Mouse (Mus musculus) brown adipose tissue, adult 24 weeks (tissue): ENCODE results near the gene Olfr539. TPM values are rescaled to one million over a fixed set of nuclear protein-coding genes. Genes with fewer than 3 reads are reported as not detected.

ENCODE experiments used
- polyA plus RNA-seq: library from polyadenylated mRNA; stranded (reverse); fragments of >200 nt; gene quantifications from 2 replicates; pipeline ENCODE4 v1.2.4, GENCODE M21; 2012; ENCODE audit not compliant: missing spikeins, insufficient read depth, insufficient read length

Gene Olfr539
- polyA plus RNA-seq, 1 experiment = not detected

Other genes with a start within 250 kb of the Olfr539 start
- not detected in 2 replicates for gene Olfr532, start 238.3 kb upstream of the Olfr539 start, polyA plus RNA-seq
- gene Olfr533, start 196.6 kb upstream of the Olfr539 start, polyA plus RNA-seq = not detected in 2 replicates
- not detected in 2 replicates for gene Olfr535, start 175.7 kb upstream of the Olfr539 start, polyA plus RNA-seq
- not detected in 2 replicates for gene Olfr536, start 152.5 kb upstream of the Olfr539 start, polyA plus RNA-seq
- gene Olfr538, start 92.0 kb upstream of the Olfr539 start, polyA plus RNA-seq = not detected in 2 replicates
- not detected in 2 replicates for gene Olfr46, start 58.7 kb upstream of the Olfr539 start, polyA plus RNA-seq
- not detected in 2 replicates for gene Olfr61, start 31.0 kb upstream of the Olfr539 start, polyA plus RNA-seq
- not detected in 2 replicates for gene Olfr53, start 13.5 kb upstream of the Olfr539 start, polyA plus RNA-seq
- gene Olfr45, start 22.0 kb downstream of the Olfr539 start, polyA plus RNA-seq = not detected in 2 replicates
- gene Olfr541, start 37.3 kb downstream of the Olfr539 start, polyA plus RNA-seq = not detected in 2 replicates
- 52.3 and 66.9 TPM in 2 replicates for gene Cyp2e1, start 103.8 kb downstream of the Olfr539 start, polyA plus RNA-seq
- gene Syce1, start 127.9 kb downstream of the Olfr539 start, polyA plus RNA-seq = 1.0 TPM in 1 of 2 replicates, not detected in the other
- not detected in 2 replicates for gene Zfp941, start 162.2 kb downstream of the Olfr539 start, polyA plus RNA-seq
- gene Urah, start 175.1 kb downstream of the Olfr539 start, polyA plus RNA-seq = 2.3 TPM in 1 of 2 replicates, not detected in the other
- gene Scgb1c1, start 185.6 kb downstream of the Olfr539 start, polyA plus RNA-seq = not detected in 2 replicates
- not detected in 2 replicates for gene Odf3, start 187.9 kb downstream of the Olfr539 start, polyA plus RNA-seq
- gene Gm45785, start 196.4 kb downstream of the Olfr539 start, polyA plus RNA-seq = not detected in 2 replicates
- gene Ric8a, start 197.0 kb downstream of the Olfr539 start, polyA plus RNA-seq = 14.4 and 15.5 TPM in 2 replicates
- gene Bet1l, start 197.6 kb downstream of the Olfr539 start, polyA plus RNA-seq = 43.9 and 49.2 TPM in 2 replicates
- gene Psmd13, start 222.0 kb downstream of the Olfr539 start, polyA plus RNA-seq = 108 and 110 TPM in 2 replicates
- gene Sirt3, start 222.4 kb downstream of the Olfr539 start, polyA plus RNA-seq = 77.2 and 79.1 TPM in 2 replicates
- 8,049 and 8,538 TPM in 2 replicates for gene Cox8b, start 240.5 kb downstream of the Olfr539 start, polyA plus RNA-seq